Mouse (Mus musculus) lung, postnatal 0 days (tissue): Measurements from ENCODE around the gene Col23a1. TPM values are rescaled to one million over a fixed set of nuclear protein-coding genes. Genes with fewer than 3 reads are reported as not detected.

Experiments
- ATAC-seq: fragments of 200-750 bp; cut with Nextera tagmentation; 2 replicates; pipeline ENCODE4 v1.8.0; 2017; ENCODE audit warnings: moderate library complexity
- DNase-seq: peaks from one replicate; pipeline ENCODE4 v3.0.0-alpha.2; 2016; ENCODE audit warnings: low spot score
- H3K27ac ChIP-seq: fragments of 300-500 bp; sonication (generic); 2 replicates; pipeline ENCODE4 v1.5.1; 2014; ENCODE audit warnings: antibody characterized with exemption, mild to moderate bottlenecking, low read length, mixed read lengths
- H3K27me3 ChIP-seq: fragments of 300-500 bp; sonication (generic); replicated peaks from 2 replicates; pipeline ENCODE4 v1.6.1; 2014; ENCODE audit warnings: low read length, mixed read lengths; ENCODE audit not compliant: insufficient read depth
- H3K36me3 ChIP-seq: fragments of 300-500 bp; sonication (generic); 2 replicates; pipeline ENCODE4 v1.6.1; 2014; ENCODE audit warnings: low read length, mixed read lengths; ENCODE audit not compliant: insufficient read depth
- H3K4me1 ChIP-seq: fragments of 300-500 bp; sonication (generic); 2 replicates; pipeline ENCODE4 v1.6.1; 2014; ENCODE audit warnings: antibody characterized with exemption, low read depth, low read length, mixed read lengths; ENCODE audit not compliant: insufficient read depth
- H3K4me2 ChIP-seq: fragments of 300-500 bp; sonication (generic); replicated peaks from 2 replicates; pipeline ENCODE4 v1.6.1; 2014; ENCODE audit warnings: low read depth, mild to moderate bottlenecking, low read length, moderate library complexity, mixed read lengths
- H3K4me3 ChIP-seq: fragments of 300-500 bp; sonication (generic); 2 replicates; pipeline ENCODE4 v1.5.1; 2014; ENCODE audit warnings: low read depth, low read length
- H3K9ac ChIP-seq: fragments of 300-500 bp; sonication (generic); replicated peaks from 2 replicates; pipeline ENCODE4 v1.6.1; 2014; ENCODE audit warnings: low read depth, mild to moderate bottlenecking
- H3K9me3 ChIP-seq: fragments of 300-500 bp; sonication (generic); 2 replicates; pipeline ENCODE4 v1.6.1; 2016; ENCODE audit warnings: low read length, mixed read lengths
- CTCF ChIP-seq: IDR thresholded peaks from 2 replicates; pipeline ENCODE4 v1.5.1; 2016; ENCODE audit warnings: antibody characterized with exemption, mild to moderate bottlenecking
- EP300 ChIP-seq: IDR thresholded peaks from 2 replicates; pipeline ENCODE4 v1.6.1; 2016; ENCODE audit warnings: antibody characterized with exemption, mild to moderate bottlenecking, control low read depth
- WGBS: fragments of 180-500 bp; shearing (Covaris S2); extraction: QIAGEN DNeasy Blood & Tissue Kit; methylation state at CpG from one replicate; pipeline ENCODE4 v1.1.7; 2014; 5-methylcytosine and 5-hydroxymethylcytosine counted together
- polyA plus RNA-seq: library from polyadenylated mRNA; unstranded; fragments of >200 nt; fragmentation: Nextera tagmentation; extraction: Ambion mirVana; gene quantifications from 2 replicates; pipeline ENCODE4 v1.2.1, GENCODE M21; 2015

The Col23a1 gene
- polyA plus RNA-seq, 1 experiment from 2014 or later = 17.2 TPM

DNA sequence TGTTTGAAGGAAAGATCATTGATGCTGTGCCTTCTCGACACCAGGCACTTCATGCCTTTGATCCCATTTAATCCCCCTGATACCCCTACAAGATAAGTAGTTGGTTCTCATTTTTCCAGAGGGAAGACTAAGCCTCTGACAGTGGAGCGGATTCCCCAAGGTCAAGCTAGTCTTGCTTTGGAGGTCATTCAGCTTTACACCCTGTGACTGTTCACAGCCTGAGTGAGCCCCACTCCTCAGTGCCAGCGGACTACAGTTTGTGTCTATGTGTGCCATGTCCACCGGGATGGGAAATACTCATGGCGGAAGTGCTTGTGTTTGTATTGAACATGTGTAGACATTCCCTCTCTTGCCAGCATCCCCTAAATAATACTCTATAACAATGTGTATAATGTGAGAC is 74.6 kb downstream of the Col23a1 start:
- Histone ChIP-seq H3K4me2 (no peak overlapping the region), H3K27me3 (no peaks in the 10 kb centered on the region), H3K9me3 (no peaks in the 10 kb centered on the region), H3K4me1 (no peaks in the 10 kb centered on the region), H3K4me3 (no peak overlapping the region), H3K27ac (no peak overlapping the region), H3K36me3 (no peaks in the 10 kb centered on the region), H3K9ac (no peak overlapping the region)
- ATAC-seq (no peak), DNase-seq (no peak)
- 67% methylated on average over 5 of the region's 5 CpGs for WGBS
- no peak for TF ChIP-seq EP300
- TF ChIP-seq CTCF = no peak

- no peak overlapping the region for H3K4me2 ChIP-seq
- H3K4me3 ChIP-seq = no peak overlapping the region
- no peak overlapping the region for H3K9ac ChIP-seq
- TF ChIP-seq EP300 (no peak), CTCF (no peak)
- no peaks in the 10 kb centered on the region for H3K4me1 ChIP-seq
- H3K27me3 ChIP-seq = no peaks in the 10 kb centered on the region
- no peak overlapping the region for H3K27ac ChIP-seq
- no peaks in the 10 kb centered on the region for H3K9me3 ChIP-seq
- H3K36me3 ChIP-seq = no peaks in the 10 kb centered on the region
- peak; percentile 33; the same call in 1 of the 2 replicates for ATAC-seq
- DNase-seq = no peak
- WGBS = 46% methylated on average over 5 of the region's 5 CpGs
Observed at GRCm38 (mm10) chr11:51367334-51367733, 77.6 kb downstream of the Col23a1 start.

GRCm38 (mm10) chr11:51370273-51370672 is 80.6 kb downstream of the Col23a1 start:
- no peaks in the 10 kb centered on the region for H3K4me1 ChIP-seq
- H3K36me3 ChIP-seq = no peaks in the 10 kb centered on the region
- H3K27me3 ChIP-seq = no peaks in the 10 kb centered on the region
- no peak for DNase-seq
- no peak for ATAC-seq
- TF ChIP-seq EP300 (no peak), CTCF (no peak)
- H3K4me3 ChIP-seq = no peak overlapping the region
- H3K27ac ChIP-seq = no peak overlapping the region
- no peak overlapping the region for H3K4me2 ChIP-seq
- no peaks in the 10 kb centered on the region for H3K9me3 ChIP-seq
- no peak overlapping the region for H3K9ac ChIP-seq
- 32% methylated on average over 4 of the region's 4 CpGs for WGBS

DNA sequence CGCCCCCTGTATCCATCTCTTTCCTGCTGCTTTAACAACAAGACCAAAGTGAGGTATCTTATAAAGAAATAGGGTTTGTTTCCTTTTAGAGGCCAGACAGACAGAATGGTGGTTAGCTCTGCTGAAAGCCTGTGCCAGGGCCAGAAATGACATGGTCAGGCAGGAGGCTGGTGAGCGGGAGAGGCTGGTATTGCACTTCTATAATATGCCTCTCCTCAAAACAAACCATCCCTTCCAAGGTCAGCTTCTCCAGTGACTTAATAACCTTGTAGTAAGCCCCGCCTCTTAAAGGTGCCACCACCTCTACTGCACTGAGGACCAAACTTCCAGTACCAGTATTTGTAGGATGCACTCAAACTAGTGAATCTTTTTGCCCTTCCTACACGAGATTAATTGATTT is 81.6 kb downstream of the Col23a1 start:
- no peaks in the 10 kb centered on the region for H3K36me3 ChIP-seq
- H3K9ac ChIP-seq = no peak overlapping the region
- H3K9me3 ChIP-seq = no peaks in the 10 kb centered on the region
- no peaks in the 10 kb centered on the region for H3K4me1 ChIP-seq
- 65% methylated on average over 4 of the region's 4 CpGs for WGBS
- no peaks in the 10 kb centered on the region for H3K27me3 ChIP-seq
- H3K4me3 ChIP-seq = no peak overlapping the region
- DNase-seq = no peak
- ATAC-seq = no peak
- no peak overlapping the region for H3K4me2 ChIP-seq
- TF ChIP-seq CTCF (no peak), EP300 (no peak)
- H3K27ac ChIP-seq = no peak overlapping the region

GRCm38 (mm10) chr11:51371926-51372325 is 82.2 kb downstream of the Col23a1 start:
- Histone ChIP-seq H3K4me1 (no peaks in the 10 kb centered on the region), H3K27me3 (no peaks in the 10 kb centered on the region), H3K9me3 (no peaks in the 10 kb centered on the region), H3K9ac (no peak overlapping the region), H3K4me3 (no peak overlapping the region), H3K36me3 (no peaks in the 10 kb centered on the region), H3K27ac (no peak overlapping the region), H3K4me2 (no peak overlapping the region)
- TF ChIP-seq CTCF (no peak), EP300 (no peak)
- WGBS = 74% methylated on average over 1 of the region's 1 CpGs
- ATAC-seq (no peak), DNase-seq (no peak)

DNA sequence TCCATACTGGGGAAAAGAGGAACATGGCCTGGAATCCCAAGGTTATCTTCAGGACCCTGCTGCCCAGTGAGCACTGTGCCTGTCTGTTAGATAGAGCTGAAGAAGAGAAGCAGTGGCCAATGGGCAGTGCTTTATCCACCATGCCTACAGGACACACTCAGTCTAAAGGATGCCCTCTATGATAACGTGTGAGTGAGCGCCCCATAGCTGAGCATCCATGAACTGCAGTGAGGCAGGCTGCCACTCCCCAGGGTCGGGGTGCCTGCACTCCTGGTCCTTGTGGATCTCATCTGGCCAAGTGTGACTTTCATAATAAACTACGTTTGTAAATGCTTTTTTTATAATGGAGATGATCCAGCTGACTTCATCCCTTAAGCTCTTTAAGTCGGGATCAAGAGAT is 87.5 kb downstream of the Col23a1 start:
- H3K27ac ChIP-seq = no peak overlapping the region
- H3K4me2 ChIP-seq = no peak overlapping the region
- H3K27me3 ChIP-seq = no peaks in the 10 kb centered on the region
- no peak for TF ChIP-seq EP300
- peak; percentile 55 for TF ChIP-seq CTCF
- 60% methylated on average over 5 of the region's 5 CpGs for WGBS
- no peak overlapping the region for H3K9ac ChIP-seq
- ATAC-seq (no peak), DNase-seq (no peak)
- no peaks in the 10 kb centered on the region for H3K4me1 ChIP-seq
- no peak overlapping the region for H3K4me3 ChIP-seq
- no peaks in the 10 kb centered on the region for H3K9me3 ChIP-seq
- H3K36me3 ChIP-seq = no peaks in the 10 kb centered on the region

DNA sequence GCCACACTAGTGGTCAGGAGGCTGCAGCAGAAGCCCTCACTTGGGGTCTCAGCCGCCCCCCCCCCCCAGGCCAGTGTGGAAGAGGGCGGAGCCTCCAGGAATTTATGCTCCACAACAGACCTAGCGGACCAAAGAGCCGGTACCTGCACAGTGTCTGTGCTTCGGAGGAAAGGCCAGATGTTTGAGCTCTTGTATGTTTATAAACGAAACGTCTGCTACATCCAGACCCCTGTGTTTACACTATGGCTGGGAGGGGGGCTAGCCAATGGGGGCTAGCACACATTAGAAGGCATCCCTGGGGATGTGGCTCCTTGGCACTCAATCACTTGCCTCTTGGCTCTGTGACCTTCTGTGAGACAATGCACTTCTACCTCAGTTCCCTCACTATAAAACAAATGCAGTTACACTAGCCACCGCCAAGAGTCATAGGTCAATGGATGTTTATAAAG is 99.2 kb downstream of the Col23a1 start:
- no peaks in the 10 kb centered on the region for H3K36me3 ChIP-seq
- H3K4me1 ChIP-seq = peaks cover 6% of the 10 kb centered on the region
- no peak overlapping the region for H3K9ac ChIP-seq
- ATAC-seq (no peak), DNase-seq (no peak)
- 32% methylated on average over 8 of the region's 8 CpGs for WGBS
- no peaks in the 10 kb centered on the region for H3K27me3 ChIP-seq
- no peak overlapping the region for H3K4me2 ChIP-seq
- H3K4me3 ChIP-seq = no peak overlapping the region
- no peaks in the 10 kb centered on the region for H3K9me3 ChIP-seq
- no peak overlapping the region for H3K27ac ChIP-seq
- TF ChIP-seq EP300 (no peak), CTCF (no peak)
